In genomic region chr14:21989291-21989913, GRCm38 (mm10) we compare ENCODE assay signal across 8 mouse cellular contexts. TPM values are rescaled to one million over a fixed set of nuclear protein-coding genes. Genes with fewer than 3 reads are reported as not detected.
DNase-seq lines count a peak whose midpoint lies in the region; ATAC-seq and TF ChIP-seq lines count a peak whose summit lies in the region.

TSS of gene Zfp503 (minus strand) at chr14:21989601.

- peak; percentile 18 to 26 for DNase-seq in cerebellum, postnatal 25 days
- no peak for DNase-seq in cerebellum, adult 8-10 months
- DNase-seq in embryo, embryonic 11 days = peak; percentile 90
- DNase-seq in heart, adult 2 months = peak in 1 of 2 experiments; percentile 67
- peak; percentile 83 to 85 for DNase-seq in kidney, adult 8-10 months
- peak; percentile 69 for DNase-seq in ovary, postnatal 36 days (ENCODE audit: low spot score)
- no peak for DNase-seq in c-Kit-positive CD71-positive TER-119-positive erythroid progenitor cells, embryonic 14.5 days (ENCODE audit: low spot score)

- intact Hi-C loops in heart, adult 2 months (cut with DNase I) = loop anchor here (2.0 to 10.0 kb wide), 8 partner anchors 29 to 1415 kb away; partner anchors contain the start of gene Lrmda

- no peak for TF ChIP-seq EP300 in heart, adult 2 months (IDR thresholded peaks at IDR 0.05; ENCODE audit: insufficient read depth, low read depth, low read length)

- H3K4me1 ChIP-seq in heart, adult 2 months (ENCODE audit: control insufficient read depth, insufficient read depth, low read length) = no peaks in the 10 kb centered on the region; the same call in 1 of the 2 replicates
- H3K4me1 ChIP-seq in lung, embryonic 15.5 days = peaks cover 38% of the 10 kb centered on the region

- H3K4me2 ChIP-seq in lung, embryonic 15.5 days = peak within 1 kb of the TSS; percentile 90

- no peaks in the 10 kb centered on the region for H3K36me3 ChIP-seq in heart, adult 2 months (ENCODE audit: control insufficient read depth, insufficient read depth, low read length)
- H3K36me3 ChIP-seq in lung, embryonic 15.5 days = peaks cover 10% of the 10 kb centered on the region; the same call in 1 of the 2 replicates

- H3K79me2 ChIP-seq in heart, adult 2 months (replicated peaks; ENCODE audit: control insufficient read depth, insufficient read depth, low read length) = no peaks in the 10 kb centered on the region

- H3K27ac ChIP-seq in heart, adult 2 months = peak within 1 kb of the TSS; percentile 66
- H3K27ac ChIP-seq in lung, embryonic 15.5 days = peak within 1 kb of the TSS; percentile 100

- H3K9me3 ChIP-seq in lung, embryonic 15.5 days = no peaks in the 10 kb centered on the region

- H3K27me3 ChIP-seq in heart, adult 2 months (ENCODE audit: control insufficient read depth, insufficient read depth, low read length) = peaks cover 11% of the 10 kb centered on the region
- H3K27me3 ChIP-seq in lung, embryonic 15.5 days = no peaks in the 10 kb centered on the region

- H3K4me3 ChIP-seq in heart, adult 2 months = peak within 1 kb of the TSS; percentile 58
- H3K4me3 ChIP-seq in lung, embryonic 15.5 days = peak within 1 kb of the TSS; percentile 96

- peak within 1 kb of the TSS; percentile 80 for H3K9ac ChIP-seq in heart, adult 2 months (ENCODE audit: low read depth, low read length)
- H3K9ac ChIP-seq in lung, embryonic 15.5 days = peak within 1 kb of the TSS; percentile 62

- peak; percentile 46 for TF ChIP-seq CTCF in heart, adult 2 months (IDR thresholded peaks at IDR 0.05)

- 2% methylated on average over 37 of the region's 37 CpGs for WGBS in heart, adult 2 months
- WGBS in lung, embryonic 15.5 days = under 1% methylated on average over 37 of the region's 37 CpGs

- no peak for TF ChIP-seq POLR2A in heart, adult 2 months (IDR thresholded peaks at IDR 0.05; ENCODE audit: insufficient read depth, low read depth, low read length)

- 0 out of 2 replicates have a peak, but pooled peaks have one; percentile 7 for ATAC-seq in lung, embryonic 15.5 days (ENCODE audit: borderline replicate concordance, extremely low read depth, low FRiP score, low TSS enrichment)

RNA-seq across cellular contexts. Expression of gene Zfp503, which starts in this region (rescaled TPM):
- total RNA-seq in heart, adult 2 months (2021) = 1 to 10 TPM; 1.4 to 1.5 TPM
- polyA plus RNA-seq in heart, adult 2 months (2012; rRNA removed) = 0.88 and 1.5 TPM in 2 replicates
- polyA plus RNA-seq in lung, embryonic 15.5 days (2015; fragmentation: Nextera tagmentation; extraction: Ambion mirVana) = 26.8 and 28.2 TPM in 2 replicates

Comparison
In these comparisons a context has a peak if more than half of its experiments do, and no peak if none do; other contexts are left out.
1. RNA of gene Zfp503 (polyA plus RNA-seq): 26.8 to 28.2 TPM in lung, embryonic 15.5 days; 0.88 to 1.5 TPM in heart, adult 2 months; every median in the first group is over 10 times any median in the second.
2. DNase-seq: peak in cerebellum, postnatal 25 days (2 of 2), embryo, embryonic 11 days (single experiment), kidney, adult 8-10 months (2 of 2) and ovary, postnatal 36 days (single experiment); none in cerebellum, adult 8-10 months (single experiment) and c-Kit-positive CD71-positive TER-119-positive erythroid progenitor cells, embryonic 14.5 days (single experiment).